Mouse (Mus musculus): ENCODE data around the gene Itgb7. TPM values are rescaled to one million over a fixed set of nuclear protein-coding genes. Genes with fewer than 3 reads are reported as not detected.

The Itgb7 gene
- total and polyA plus RNA-seq, 2 experiments from 2014 or later: 0.23 to 0.79 TPM

GRCm38 (mm10) chr15:102248131-102248811 is 16.5 kb upstream of the Itgb7 start:
- WGBS: 15% methylated on average over 8 of the region's 8 CpGs
- no peaks in the 10 kb centered on the region for H3K9me3 ChIP-seq (replicated peaks; ENCODE audit: control insufficient read depth, low read length)
- H3K4me1 ChIP-seq (ENCODE audit: control insufficient read depth, insufficient read depth): 0 out of 2 replicates have a peak, but pooled peaks cover 10% of the 10 kb centered on the region
- no peak for TF ChIP-seq CTCF (IDR thresholded peaks at IDR 0.05; ENCODE audit: low read depth)
- no peak for ATAC-seq (ENCODE audit: insufficient read depth, low read depth)
- peaks cover 8% of the 10 kb centered on the region; the same call in 1 of the 2 replicates for H3K27me3 ChIP-seq (ENCODE audit: control insufficient read depth, insufficient read depth, low read length)
- H3K4me3 ChIP-seq (ENCODE audit: low read depth, low read length): peak overlapping the region; percentile 67
- no peak for DNase-seq (ENCODE audit: low spot score)
- peak overlapping the region; percentile 78 for H3K4me2 ChIP-seq (ENCODE audit: low read depth, low read length)
- H3K36me3 ChIP-seq (replicated peaks; ENCODE audit: control insufficient read depth, insufficient read depth, low read length): no peaks in the 10 kb centered on the region
- H3K9ac ChIP-seq (replicated peaks; ENCODE audit: low read depth, low read length): peak overlapping the region; percentile 56
- peak overlapping the region; percentile 91 for H3K27ac ChIP-seq (ENCODE audit: low read depth)

DNA sequence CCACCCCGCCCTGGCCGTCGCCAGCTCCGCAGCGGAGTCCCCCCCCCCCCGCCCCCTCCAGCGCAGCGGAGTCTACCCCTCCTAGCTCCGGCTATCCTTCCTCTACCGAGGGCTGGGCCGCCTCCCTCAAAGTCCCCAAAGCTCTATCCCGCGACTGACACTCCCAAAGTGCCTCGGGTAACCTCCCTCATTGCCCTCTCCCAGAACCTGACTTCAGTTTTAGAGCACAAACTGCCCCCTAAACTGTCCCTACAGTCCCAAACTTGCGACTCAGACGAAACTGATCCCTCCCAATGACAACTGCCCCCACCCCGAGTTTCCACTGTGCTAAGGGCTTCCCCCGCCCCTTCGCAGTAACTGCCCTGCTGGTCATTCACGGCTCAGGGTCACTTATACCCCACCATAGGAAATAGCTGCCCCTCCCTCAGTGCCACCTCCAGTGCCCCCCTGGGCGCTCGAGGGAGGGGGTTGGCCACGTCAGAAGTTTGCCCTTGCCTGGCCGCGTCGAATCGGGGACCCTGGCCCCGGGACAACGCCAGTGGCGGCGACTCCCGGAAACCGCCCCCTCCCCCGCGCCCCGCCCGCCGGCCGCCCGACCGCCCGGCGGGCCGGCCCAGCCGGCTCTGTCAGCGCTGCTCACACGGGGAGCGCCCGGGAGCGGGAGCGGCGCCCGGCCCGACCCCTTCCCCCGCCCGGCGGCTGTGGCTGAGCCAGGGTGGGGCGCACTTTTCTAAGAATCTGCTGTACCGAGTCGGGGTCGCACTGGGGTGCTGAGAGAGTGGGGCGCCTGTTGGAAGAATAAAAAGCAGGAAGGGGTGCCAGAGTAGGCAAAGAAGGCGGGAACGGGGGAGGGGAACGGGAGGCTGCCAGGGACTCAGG is 15.7 kb upstream of the Itgb7 start:
- Histone ChIP-seq H3K9me3 (replicated peaks; ENCODE audit: control insufficient read depth, low read length) (no peaks in the 10 kb centered on the region), H3K4me2 (ENCODE audit: low read depth, low read length) (peak overlapping the region; percentile 78), H3K4me1 (ENCODE audit: control insufficient read depth, insufficient read depth) (0 out of 2 replicates have a peak, but pooled peaks cover 12% of the 10 kb centered on the region), H3K27me3 (ENCODE audit: control insufficient read depth, insufficient read depth, low read length) (peaks cover 4% of the 10 kb centered on the region; the same call in 1 of the 2 replicates), H3K4me3 (ENCODE audit: low read depth, low read length) (peak overlapping the region; percentile 67), H3K27ac (ENCODE audit: low read depth) (peak overlapping the region; percentile 91), H3K9ac (replicated peaks; ENCODE audit: low read depth, low read length) (peak overlapping the region; percentile 56), H3K36me3 (replicated peaks; ENCODE audit: control insufficient read depth, insufficient read depth, low read length) (no peaks in the 10 kb centered on the region)
- ATAC-seq (ENCODE audit: insufficient read depth, low read depth) (peak; percentile 64), DNase-seq (ENCODE audit: low spot score) (peak; percentile 68)
- 1% methylated on average over 54 of the region's 65 CpGs for WGBS
- TF ChIP-seq CTCF (IDR thresholded peaks at IDR 0.05; ENCODE audit: low read depth): no peak
- TF ChIP-seq EP300 (IDR thresholded peaks at IDR 0.05; ENCODE audit: low read depth): peak; percentile 63

DNA sequence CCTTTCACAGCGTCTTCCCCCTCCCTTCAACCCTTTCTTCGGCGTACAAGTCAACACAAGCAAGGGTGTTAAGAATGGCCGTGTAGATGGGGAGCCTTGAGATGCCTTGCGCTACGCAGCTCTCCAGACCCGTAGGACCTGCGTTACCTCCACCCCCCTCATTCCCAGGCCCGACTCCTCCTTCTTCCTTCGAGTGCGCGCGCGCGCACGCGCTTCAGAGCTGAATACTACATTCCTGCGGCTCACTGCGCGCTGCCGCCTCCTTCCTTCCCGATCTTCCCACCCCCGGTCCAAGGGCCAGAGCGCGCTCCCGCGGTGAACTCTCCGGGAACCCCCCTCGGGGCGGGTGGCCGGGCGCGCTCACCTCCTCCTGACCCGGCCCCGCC is 15.1 kb upstream of the Itgb7 start:
- DNase-seq (ENCODE audit: low spot score): peak; percentile 94
- Histone ChIP-seq H3K27me3 (ENCODE audit: control insufficient read depth, insufficient read depth, low read length) (no peaks in the 10 kb centered on the region), H3K4me2 (ENCODE audit: low read depth, low read length) (peak overlapping the region; percentile 78), H3K9me3 (replicated peaks; ENCODE audit: control insufficient read depth, low read length) (no peaks in the 10 kb centered on the region), H3K27ac (ENCODE audit: low read depth) (peak overlapping the region; percentile 91), H3K9ac (replicated peaks; ENCODE audit: low read depth, low read length) (peak overlapping the region; percentile 56), H3K36me3 (replicated peaks; ENCODE audit: control insufficient read depth, insufficient read depth, low read length) (no peaks in the 10 kb centered on the region), H3K4me1 (ENCODE audit: control insufficient read depth, insufficient read depth) (0 out of 2 replicates have a peak, but pooled peaks cover 12% of the 10 kb centered on the region), H3K4me3 (ENCODE audit: low read depth, low read length) (peak overlapping the region; percentile 67)
- WGBS: under 1% methylated on average over 35 of the region's 35 CpGs
- ATAC-seq (ENCODE audit: insufficient read depth, low read depth): peak; percentile 78
- TF ChIP-seq EP300 (IDR thresholded peaks at IDR 0.05; ENCODE audit: low read depth): no peak
- TF ChIP-seq CTCF (IDR thresholded peaks at IDR 0.05; ENCODE audit: low read depth): no peak

DNA sequence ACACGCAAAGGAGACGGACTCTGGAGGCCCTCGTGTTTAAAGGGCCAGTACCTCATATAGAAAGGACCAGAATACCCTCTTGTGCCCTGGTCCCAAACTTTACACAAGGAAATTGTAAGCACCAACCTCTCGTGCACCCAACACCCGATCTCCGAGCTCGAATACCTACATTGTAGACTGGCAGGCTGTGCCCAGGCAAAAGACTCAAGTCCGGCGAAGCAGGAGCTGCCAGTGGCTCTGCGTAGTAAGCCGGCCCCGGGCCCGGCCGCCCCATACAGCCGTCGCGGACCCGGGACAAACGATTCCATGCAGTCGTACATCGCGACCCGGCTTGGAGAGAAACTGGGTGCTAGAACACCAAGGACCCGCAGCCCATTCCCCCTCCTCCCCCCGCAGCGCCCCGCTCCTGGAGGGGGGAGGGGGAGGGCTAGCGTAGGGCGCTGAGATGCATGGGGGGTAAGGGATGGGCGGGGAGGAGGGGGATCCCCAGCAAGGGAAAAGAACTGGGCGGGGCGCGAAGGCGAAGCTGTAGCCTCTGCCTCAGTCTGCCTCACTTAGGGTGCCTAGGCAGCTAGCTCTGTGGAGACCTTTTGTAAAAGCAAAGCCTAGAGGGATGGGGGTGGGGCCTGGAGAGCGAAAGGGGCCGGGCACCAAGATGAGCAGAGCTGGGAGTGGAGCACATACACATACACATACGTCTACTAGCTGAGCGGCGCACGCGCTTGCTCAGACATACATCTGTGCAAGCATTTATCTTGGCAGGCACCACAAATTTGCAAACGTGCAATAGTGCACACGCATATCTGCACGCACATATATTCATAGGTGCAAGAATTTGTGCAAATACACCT is 14.4 kb upstream of the Itgb7 start:
- under 1% methylated on average over 38 of the region's 44 CpGs for WGBS
- Histone ChIP-seq H3K9ac (replicated peaks; ENCODE audit: low read depth, low read length) (peak overlapping the region; percentile 61), H3K4me2 (ENCODE audit: low read depth, low read length) (peak overlapping the region; percentile 78), H3K4me1 (ENCODE audit: control insufficient read depth, insufficient read depth) (0 out of 2 replicates have a peak, but pooled peaks cover 12% of the 10 kb centered on the region), H3K4me3 (ENCODE audit: low read depth, low read length) (peak overlapping the region; percentile 67), H3K27me3 (ENCODE audit: control insufficient read depth, insufficient read depth, low read length) (no peaks in the 10 kb centered on the region), H3K27ac (ENCODE audit: low read depth) (peak overlapping the region; percentile 91), H3K9me3 (replicated peaks; ENCODE audit: control insufficient read depth, low read length) (no peaks in the 10 kb centered on the region), H3K36me3 (replicated peaks; ENCODE audit: control insufficient read depth, insufficient read depth, low read length) (no peaks in the 10 kb centered on the region)
- DNase-seq (ENCODE audit: low spot score): peak; percentile 66
- peak; percentile 49 for ATAC-seq (ENCODE audit: insufficient read depth, low read depth)
- TF ChIP-seq CTCF (IDR thresholded peaks at IDR 0.05; ENCODE audit: low read depth): no peak
- TF ChIP-seq EP300 (IDR thresholded peaks at IDR 0.05; ENCODE audit: low read depth): no peak

DNA sequence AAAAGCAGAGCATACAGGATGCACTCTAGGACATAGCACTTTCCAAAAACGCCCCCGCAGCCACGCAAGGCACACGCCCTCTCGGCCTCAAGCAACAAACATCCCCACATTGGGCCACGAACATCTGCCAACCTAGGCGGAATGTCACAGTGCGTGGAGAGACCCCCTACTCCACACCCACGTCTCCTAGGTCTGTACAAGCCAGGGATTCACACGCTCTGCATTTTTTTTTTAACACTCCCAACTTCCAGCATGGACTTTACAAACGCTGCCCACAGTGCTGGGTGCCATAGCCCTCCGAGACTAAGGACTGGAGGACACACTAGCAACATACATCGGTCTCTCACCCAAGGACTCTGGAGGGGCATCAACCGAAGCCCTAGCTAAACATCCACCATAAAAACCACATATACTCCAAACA is 13.7 kb upstream of the Itgb7 start:
- Histone ChIP-seq H3K9me3 (replicated peaks; ENCODE audit: control insufficient read depth, low read length) (no peaks in the 10 kb centered on the region), H3K4me3 (ENCODE audit: low read depth, low read length) (peak overlapping the region; percentile 67), H3K27me3 (ENCODE audit: control insufficient read depth, insufficient read depth, low read length) (no peaks in the 10 kb centered on the region), H3K4me2 (ENCODE audit: low read depth, low read length) (peak overlapping the region; percentile 78), H3K36me3 (replicated peaks; ENCODE audit: control insufficient read depth, insufficient read depth, low read length) (no peaks in the 10 kb centered on the region), H3K4me1 (ENCODE audit: control insufficient read depth, insufficient read depth) (0 out of 2 replicates have a peak, but pooled peaks cover 12% of the 10 kb centered on the region), H3K9ac (replicated peaks; ENCODE audit: low read depth, low read length) (peak overlapping the region; percentile 61), H3K27ac (ENCODE audit: low read depth) (peak overlapping the region; percentile 91)
- no peak for DNase-seq (ENCODE audit: low spot score)
- no peak for ATAC-seq (ENCODE audit: insufficient read depth, low read depth)
- 9% methylated on average over 14 of the region's 14 CpGs for WGBS
- TF ChIP-seq CTCF (IDR thresholded peaks at IDR 0.05; ENCODE audit: low read depth): no peak
- TF ChIP-seq EP300 (IDR thresholded peaks at IDR 0.05; ENCODE audit: low read depth): no peak
